Mouse (Mus musculus): ENCODE results near the gene Gm20716.
"Not testable (repeated sequence)": the region's sequence is repeated elsewhere in the genome, so short reads cannot be mapped to it uniquely, and the experiment has no call there.

Gene Gm20716

GRCm38 (mm10) chr2:168161514-168161971, 68.6 kb downstream of the Gm20716 start:
- DNase-seq (ENCODE audit: low read depth, low spot score) = no peak
- H3K27me3 ChIP-seq (ENCODE audit: control insufficient read depth, insufficient read depth, low read length, poor library complexity, severe bottlenecking) = no peaks in the 10 kb centered on the region
- H3K36me3 ChIP-seq (ENCODE audit: control insufficient read depth, insufficient read depth, low read length, poor library complexity, severe bottlenecking) = no peaks in the 10 kb centered on the region

GRCm38 (mm10) chr2:168160370-168160930, 69.7 kb downstream of the Gm20716 start:
- no peak for DNase-seq (ENCODE audit: low read depth, low spot score)
- no peaks in the 10 kb centered on the region for H3K27me3 ChIP-seq (ENCODE audit: control insufficient read depth, insufficient read depth, low read length, poor library complexity, severe bottlenecking)
- no peaks in the 10 kb centered on the region for H3K36me3 ChIP-seq (ENCODE audit: control insufficient read depth, insufficient read depth, low read length, poor library complexity, severe bottlenecking)

GRCm38 (mm10) chr2:168158911-168159711, 71.1 kb downstream of the Gm20716 start:
- Histone ChIP-seq H3K36me3 (ENCODE audit: control insufficient read depth, insufficient read depth, low read length, poor library complexity, severe bottlenecking) (no peaks in the 10 kb centered on the region), H3K27me3 (ENCODE audit: control insufficient read depth, insufficient read depth, low read length, poor library complexity, severe bottlenecking) (no peaks in the 10 kb centered on the region)
- DNase-seq (ENCODE audit: low read depth, low spot score) = peak; percentile 58

- not testable (repeated sequence) for H3K27me3 ChIP-seq (ENCODE audit: control insufficient read depth, insufficient read depth, low read length, poor library complexity, severe bottlenecking); DNase-seq (ENCODE audit: low read depth, low spot score)
These were observed 72.2 kb downstream of the Gm20716 start for GRCm38 (mm10) chr2:168157974-168158373.

GRCm38 (mm10) chr2:168156361-168156760, 73.8 kb downstream of the Gm20716 start:
- Histone ChIP-seq H3K27me3 (ENCODE audit: control insufficient read depth, insufficient read depth, low read length, poor library complexity, severe bottlenecking) (no peaks in the 10 kb centered on the region), H3K36me3 (ENCODE audit: control insufficient read depth, insufficient read depth, low read length, poor library complexity, severe bottlenecking) (no peaks in the 10 kb centered on the region)
- DNase-seq (ENCODE audit: low read depth, low spot score) = no peak

More at GRCm38 (mm10) chr2:168157974-168158373, 72.2 kb downstream of the Gm20716 start:
- not testable (repeated sequence) for H3K36me3 ChIP-seq (ENCODE audit: control insufficient read depth, insufficient read depth, low read length, poor library complexity, severe bottlenecking)

GRCm38 (mm10) chr2:168155666-168156065, 74.5 kb downstream of the Gm20716 start:
- no peaks in the 10 kb centered on the region for H3K27me3 ChIP-seq (ENCODE audit: control insufficient read depth, insufficient read depth, low read length, poor library complexity, severe bottlenecking)
- no peaks in the 10 kb centered on the region for H3K36me3 ChIP-seq (ENCODE audit: control insufficient read depth, insufficient read depth, low read length, poor library complexity, severe bottlenecking)
- no peak for DNase-seq (ENCODE audit: low read depth, low spot score)

- peak; percentile 77 for DNase-seq (ENCODE audit: low read depth, low spot score)
- H3K27me3 ChIP-seq (ENCODE audit: control insufficient read depth, insufficient read depth, low read length, poor library complexity, severe bottlenecking) = no peaks in the 10 kb centered on the region
- H3K36me3 ChIP-seq (ENCODE audit: control insufficient read depth, insufficient read depth, low read length, poor library complexity, severe bottlenecking) = no peaks in the 10 kb centered on the region
These were observed 75.9 kb downstream of the Gm20716 start for GRCm38 (mm10) chr2:168154090-168154881.

GRCm38 (mm10) chr2:168149241-168149640, 80.9 kb downstream of the Gm20716 start:
- no peaks in the 10 kb centered on the region for H3K27me3 ChIP-seq (ENCODE audit: control insufficient read depth, insufficient read depth, low read length, poor library complexity, severe bottlenecking)
- DNase-seq (ENCODE audit: low read depth, low spot score) = no peak

GRCm38 (mm10) chr2:168147722-168148432, 82.3 kb downstream of the Gm20716 start:
- DNase-seq (ENCODE audit: low read depth, low spot score) = no peak
- H3K27me3 ChIP-seq (ENCODE audit: control insufficient read depth, insufficient read depth, low read length, poor library complexity, severe bottlenecking) = no peaks in the 10 kb centered on the region

More at GRCm38 (mm10) chr2:168149241-168149640, 80.9 kb downstream of the Gm20716 start:
- no peaks in the 10 kb centered on the region for H3K36me3 ChIP-seq (ENCODE audit: control insufficient read depth, insufficient read depth, low read length, poor library complexity, severe bottlenecking)

GRCm38 (mm10) chr2:168145437-168145836, 84.7 kb downstream of the Gm20716 start:
- no peaks in the 10 kb centered on the region for H3K27me3 ChIP-seq (ENCODE audit: control insufficient read depth, insufficient read depth, low read length, poor library complexity, severe bottlenecking)
- H3K36me3 ChIP-seq (ENCODE audit: control insufficient read depth, insufficient read depth, low read length, poor library complexity, severe bottlenecking) = no peaks in the 10 kb centered on the region
- no peak for DNase-seq (ENCODE audit: low read depth, low spot score)

More at GRCm38 (mm10) chr2:168147722-168148432, 82.3 kb downstream of the Gm20716 start:
- no peaks in the 10 kb centered on the region for H3K36me3 ChIP-seq (ENCODE audit: control insufficient read depth, insufficient read depth, low read length, poor library complexity, severe bottlenecking)

- H3K36me3 ChIP-seq (ENCODE audit: control insufficient read depth, insufficient read depth, low read length, poor library complexity, severe bottlenecking) = no peaks in the 10 kb centered on the region
- no peak for DNase-seq (ENCODE audit: low read depth, low spot score)
- H3K27me3 ChIP-seq (ENCODE audit: control insufficient read depth, insufficient read depth, low read length, poor library complexity, severe bottlenecking) = no peaks in the 10 kb centered on the region
These were observed 86.4 kb downstream of the Gm20716 start for GRCm38 (mm10) chr2:168143794-168144193.

GRCm38 (mm10) chr2:168137161-168137560, 93.0 kb downstream of the Gm20716 start:
- H3K27me3 ChIP-seq (ENCODE audit: control insufficient read depth, insufficient read depth, low read length, poor library complexity, severe bottlenecking) = no peaks in the 10 kb centered on the region
- no peak for DNase-seq (ENCODE audit: low read depth, low spot score)
- no peaks in the 10 kb centered on the region for H3K36me3 ChIP-seq (ENCODE audit: control insufficient read depth, insufficient read depth, low read length, poor library complexity, severe bottlenecking)

All from splenic B cell, adult 2 months (primary cell).